Mouse (Mus musculus) myocyte (in vitro differentiated cells): ENCODE data around the gene Mad1l1. TPM values are rescaled to one million over a fixed set of nuclear protein-coding genes. Genes with fewer than 3 reads are reported as not detected.

Experiments
- H3K27me3 ChIP-seq: one replicate; pipeline ENCODE4 v1.6.1; 2011; ENCODE audit not compliant: control insufficient read depth, insufficient read depth, insufficient read length
- H3K36me3 ChIP-seq: one replicate; pipeline ENCODE4 v1.6.1; 2011; ENCODE audit not compliant: control insufficient read depth, insufficient read depth
- H3K4me2 ChIP-seq: one replicate; pipeline ENCODE4 v1.6.1; 2011; ENCODE audit warnings: low read depth, control low read depth
- H3K4me3 ChIP-seq: one replicate; pipeline ENCODE4 v1.5.1; 2011; ENCODE audit warnings: mild to moderate bottlenecking, control low read depth, moderate library complexity
- H3K79me2 ChIP-seq: one replicate; pipeline ENCODE4 v1.6.1; 2011; ENCODE audit not compliant: control insufficient read depth, insufficient read depth
- H3ac ChIP-seq: one replicate; pipeline ENCODE4 v1.6.1; 2011; ENCODE audit not compliant: control insufficient read depth, insufficient read length
- CEBPB ChIP-seq: IDR thresholded peaks from 2 replicates; pipeline ENCODE4 v1.6.1; 2011; ENCODE audit warnings: mild to moderate bottlenecking, moderate library complexity; ENCODE audit not compliant: poor library complexity, insufficient read depth, severe bottlenecking
- E2F4 ChIP-seq: IDR thresholded peaks from one replicate; pipeline ENCODE4 v1.6.1; 2011; ENCODE audit warnings: mild to moderate bottlenecking, control low read depth, moderate library complexity; ENCODE audit not compliant: insufficient read depth
- MAX ChIP-seq: IDR thresholded peaks from one replicate; pipeline ENCODE4 v1.6.1; 2011; ENCODE audit warnings: low read depth, mild to moderate bottlenecking, control low read depth
- MYOD1 ChIP-seq, 3 experiments: IDR thresholded peaks; one replicate each; pipeline ENCODE4 v1.6.1; 2011; ENCODE audit warnings: control low read depth in 2 of 3, low read depth in 2 of 3, mild to moderate bottlenecking in 2 of 3, moderate library complexity in 1 of 3; ENCODE audit not compliant: insufficient read length in 2 of 3, control insufficient read depth in 1 of 3
- MYOG ChIP-seq, 3 experiments: IDR thresholded peaks; one replicate each; pipeline ENCODE4 v1.6.1; 2011; ENCODE audit warnings: control low read depth in 2 of 3, low read depth in 2 of 3, mild to moderate bottlenecking in 2 of 3; ENCODE audit not compliant: insufficient read length in 2 of 3, control insufficient read depth in 1 of 3, insufficient read depth in 1 of 3
- POLR2A ChIP-seq: IDR thresholded peaks from one replicate; pipeline ENCODE4 v1.6.1; 2011; ENCODE audit warnings: low read depth, mild to moderate bottlenecking, control low read depth, moderate library complexity; ENCODE audit not compliant: insufficient read length
- POLR2AphosphoS2 ChIP-seq: IDR thresholded peaks from one replicate; pipeline ENCODE4 v1.6.1; 2011; ENCODE audit warnings: low read depth, control low read depth; ENCODE audit not compliant: insufficient read length
- REST ChIP-seq: IDR thresholded peaks from one replicate; pipeline ENCODE4 v1.6.1; 2011; ENCODE audit warnings: mild to moderate bottlenecking, control low read depth, moderate library complexity; ENCODE audit not compliant: insufficient read depth, insufficient read length
- SRF ChIP-seq: IDR thresholded peaks from one replicate; pipeline ENCODE4 v1.6.1; 2011; ENCODE audit warnings: low read depth; ENCODE audit not compliant: control insufficient read depth, insufficient read length
- TCF12 ChIP-seq: IDR thresholded peaks from one replicate; pipeline ENCODE4 v1.6.1; 2011; ENCODE audit warnings: mild to moderate bottlenecking, control low read depth; ENCODE audit not compliant: poor library complexity, insufficient read depth, severe bottlenecking
- TCF3 ChIP-seq: IDR thresholded peaks from one replicate; pipeline ENCODE4 v1.6.1; 2011; ENCODE audit warnings: low read depth, control low read depth; ENCODE audit not compliant: insufficient read length
- USF1 ChIP-seq: IDR thresholded peaks from one replicate; pipeline ENCODE4 v1.6.1; 2011; ENCODE audit warnings: low read depth, mild to moderate bottlenecking, control low read depth, moderate library complexity
- polyA plus RNA-seq: library from polyadenylated mRNA; unstranded; fragments of >200 nt; fragmentation: generic; extraction: Trizol; gene quantifications from one replicate; pipeline ENCODE4 v1.2.1, GENCODE M21; 2012; ENCODE audit warnings: missing spikeins

The Mad1l1 gene
- polyA plus RNA-seq, 1 experiment = 35.6 TPM

DNA sequence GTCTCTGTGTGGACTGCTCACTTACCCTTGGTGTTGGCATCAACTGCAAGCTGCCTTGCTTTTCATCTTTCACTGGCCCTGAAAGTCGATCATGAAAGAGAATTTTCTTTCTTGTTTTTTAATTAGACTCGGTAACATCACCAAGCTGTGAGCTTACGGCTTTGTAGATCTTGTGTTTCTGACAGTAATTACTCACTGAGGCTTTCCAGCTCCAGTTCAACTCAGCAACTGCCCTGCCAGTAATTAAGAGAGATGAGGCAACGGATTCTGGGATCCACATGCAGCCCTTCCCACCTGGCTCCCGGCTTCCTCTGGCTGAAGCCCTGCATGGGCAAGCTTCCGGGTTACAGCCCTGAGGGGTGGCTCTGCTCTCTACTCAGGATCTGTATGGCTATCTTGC lies 298.5 kb downstream of the Mad1l1 start:
- Histone ChIP-seq H3K79me2 (no peaks in the 10 kb centered on the region), H3K36me3 (no peaks in the 10 kb centered on the region), H3ac (no peak overlapping the region), H3K4me2 (no peak overlapping the region), H3K27me3 (no peaks in the 10 kb centered on the region), H3K4me3 (no peak overlapping the region)
- TF ChIP-seq TCF12 (no peak), USF1 (no peak), CEBPB (no peak), POLR2AphosphoS2 (no peak)

- Histone ChIP-seq H3K36me3 (no peaks in the 10 kb centered on the region), H3ac (no peak overlapping the region), H3K27me3 (no peaks in the 10 kb centered on the region), H3K79me2 (no peaks in the 10 kb centered on the region), H3K4me3 (no peak overlapping the region), H3K4me2 (no peak overlapping the region)
- TF ChIP-seq REST (no peak), POLR2AphosphoS2 (no peak), MYOD1 (IDR thresholded peaks at IDR 0.05; ENCODE audit: control insufficient read depth in 1 of 3, insufficient read length in 2 of 3, low read depth in 2 of 3) (peak in 2 of 3 experiments; percentile 69 to 83), MAX (no peak), SRF (no peak), CEBPB (no peak), TCF12 (peak; percentile 1), E2F4 (no peak), POLR2A (no peak), TCF3 (peak; percentile 56), USF1 (no peak), MYOG (IDR thresholded peaks at IDR 0.05; ENCODE audit: control insufficient read depth in 1 of 3, insufficient read depth in 1 of 3, insufficient read length in 2 of 3, low read depth in 2 of 3) (peak in 2 of 3 experiments; percentile 74 to 75)
Measured at GRCm38 (mm10) chr5:140021755-140022154, 299.6 kb downstream of the Mad1l1 start.

DNA sequence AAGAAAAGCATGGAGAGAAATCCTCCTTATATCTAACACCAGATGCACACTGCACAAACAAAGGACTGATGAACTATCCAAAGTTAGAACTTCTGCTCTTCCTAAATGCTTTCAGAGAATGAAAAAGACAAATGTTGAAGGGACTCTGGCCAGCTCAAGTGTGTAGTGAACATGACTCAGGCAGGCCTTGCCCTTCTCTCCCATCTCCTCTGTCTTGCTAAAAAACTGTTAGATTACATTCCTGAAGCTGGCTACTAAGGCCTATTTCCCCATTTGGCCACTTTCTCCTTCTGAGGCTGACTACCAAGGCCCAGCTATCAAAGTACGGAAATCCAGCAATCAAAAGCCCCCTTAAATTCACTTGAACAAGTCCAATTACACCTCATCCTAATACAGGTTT lies 301.7 kb downstream of the Mad1l1 start:
- Histone ChIP-seq H3K4me2 (no peak overlapping the region), H3K79me2 (no peaks in the 10 kb centered on the region), H3K36me3 (no peaks in the 10 kb centered on the region), H3ac (no peak overlapping the region), H3K4me3 (no peak overlapping the region), H3K27me3 (no peaks in the 10 kb centered on the region)
- TF ChIP-seq E2F4 (no peak), POLR2A (no peak)

GRCm38 (mm10) chr5:140018780-140019179 lies 302.6 kb downstream of the Mad1l1 start:
- TF ChIP-seq MAX (no peak), MYOG (IDR thresholded peaks at IDR 0.05; ENCODE audit: control insufficient read depth in 1 of 3, insufficient read depth in 1 of 3, insufficient read length in 2 of 3, low read depth in 2 of 3) (no peak), MYOD1 (IDR thresholded peaks at IDR 0.05; ENCODE audit: control insufficient read depth in 1 of 3, insufficient read length in 2 of 3, low read depth in 2 of 3) (no peak), SRF (no peak), TCF12 (no peak), REST (no peak), POLR2AphosphoS2 (no peak), TCF3 (no peak), POLR2A (no peak), CEBPB (no peak)
- no peak overlapping the region for H3ac ChIP-seq
- no peak overlapping the region for H3K4me3 ChIP-seq
- H3K27me3 ChIP-seq = no peaks in the 10 kb centered on the region
- H3K4me2 ChIP-seq = no peak overlapping the region
- no peaks in the 10 kb centered on the region for H3K79me2 ChIP-seq
- no peaks in the 10 kb centered on the region for H3K36me3 ChIP-seq

DNA sequence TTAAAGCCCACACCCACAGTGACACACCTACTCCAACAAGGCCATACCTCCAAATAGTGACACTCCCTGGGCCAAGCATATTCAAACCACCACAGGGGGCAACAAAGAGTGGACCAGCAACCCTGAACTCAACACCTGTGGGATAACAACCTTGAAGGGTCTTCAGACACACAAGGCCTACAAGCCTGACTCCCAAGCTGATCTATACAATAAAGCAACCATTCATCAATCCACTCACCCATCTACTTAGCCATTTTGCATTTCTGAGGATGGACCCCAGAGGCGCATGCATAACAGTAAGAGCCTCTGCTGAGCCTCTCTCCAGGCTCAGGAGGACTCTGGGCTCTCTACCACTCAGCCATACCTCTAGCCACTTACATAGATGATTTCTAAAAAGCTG lies 304.5 kb downstream of the Mad1l1 start:
- Histone ChIP-seq H3K4me2 (no peak overlapping the region), H3K4me3 (no peak overlapping the region), H3K27me3 (no peaks in the 10 kb centered on the region), H3ac (no peak overlapping the region), H3K79me2 (no peaks in the 10 kb centered on the region), H3K36me3 (no peaks in the 10 kb centered on the region)
- no peak for TF ChIP-seq TCF12
- no peak for TF ChIP-seq CEBPB
- no peak for TF ChIP-seq E2F4
- TF ChIP-seq MYOD1 (IDR thresholded peaks at IDR 0.05; ENCODE audit: control insufficient read depth in 1 of 3, insufficient read length in 2 of 3, low read depth in 2 of 3) = no peak
- TF ChIP-seq POLR2A = no peak
- TF ChIP-seq SRF = no peak
- TF ChIP-seq REST = no peak
- TF ChIP-seq MYOG (IDR thresholded peaks at IDR 0.05; ENCODE audit: control insufficient read depth in 1 of 3, insufficient read depth in 1 of 3, insufficient read length in 2 of 3, low read depth in 2 of 3) = no peak
- TF ChIP-seq USF1 = no peak
- TF ChIP-seq POLR2AphosphoS2 = no peak
